Mouse (Mus musculus): ENCODE measurements around the gene Rad9a.

The Rad9a gene

DNA sequence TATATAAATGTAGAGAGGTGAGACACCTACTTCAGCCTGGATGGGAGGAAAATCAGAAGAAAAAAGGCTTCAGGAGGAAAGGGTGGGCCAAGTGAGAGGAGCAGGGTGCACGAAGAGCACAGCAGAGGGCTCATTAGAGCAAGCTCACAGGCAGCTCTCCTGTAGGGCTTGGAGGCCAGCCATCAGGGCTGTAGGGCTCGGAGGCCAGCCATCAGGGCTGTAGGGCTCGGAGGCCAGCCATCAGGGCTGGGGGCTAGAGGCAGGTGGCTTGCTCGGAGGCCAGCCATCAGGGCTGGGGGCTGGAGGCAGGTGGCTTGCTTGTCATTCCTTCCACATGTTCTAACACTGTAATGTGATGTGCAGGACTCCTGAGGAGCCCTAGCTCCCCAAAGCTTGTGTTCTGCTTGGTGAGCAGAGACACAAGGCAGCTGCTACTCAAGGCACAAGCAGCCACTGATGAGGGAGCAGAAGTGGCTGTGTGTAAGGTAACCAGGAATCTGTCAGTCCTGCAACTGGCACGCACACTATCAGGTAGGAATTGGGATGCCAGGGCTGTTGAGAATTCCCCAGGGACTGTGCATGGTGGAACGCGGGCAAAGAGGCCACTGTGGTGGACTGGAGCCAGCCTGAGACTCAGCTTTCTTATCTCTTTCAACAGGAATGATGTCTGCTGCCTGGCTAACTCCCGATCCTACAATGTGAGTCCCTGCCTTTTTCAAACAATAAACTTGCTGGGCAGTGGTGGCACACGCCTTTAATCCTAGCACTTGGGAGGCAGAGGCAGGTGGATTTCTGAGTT is 34.6 kb downstream of the Rad9a start:
- no peak for DNase-seq (ENCODE audit: extremely low read depth, insufficient read length, low spot score)

DNA sequence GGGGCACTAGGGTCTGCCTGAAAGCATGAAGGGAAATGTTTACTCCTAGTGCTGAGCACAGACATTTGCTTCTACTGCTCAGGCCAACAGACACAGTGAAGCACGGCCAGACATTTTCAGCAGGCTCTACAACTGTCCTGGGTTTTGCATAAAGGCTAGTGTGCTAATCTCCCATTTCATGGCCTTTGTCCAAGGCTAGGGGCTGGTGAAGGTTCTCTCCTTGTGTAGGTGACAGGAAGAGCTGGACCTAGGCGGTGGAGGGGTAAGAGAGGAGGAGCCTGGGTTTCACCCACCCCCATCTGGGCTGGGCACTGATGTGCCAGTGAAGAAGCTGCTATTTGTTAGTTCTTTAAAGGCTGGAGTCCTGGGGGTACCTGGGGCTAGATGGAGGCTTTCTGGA is 36.7 kb downstream of the Rad9a start:
- no peak for DNase-seq (ENCODE audit: extremely low read depth, insufficient read length, low spot score)

DNA sequence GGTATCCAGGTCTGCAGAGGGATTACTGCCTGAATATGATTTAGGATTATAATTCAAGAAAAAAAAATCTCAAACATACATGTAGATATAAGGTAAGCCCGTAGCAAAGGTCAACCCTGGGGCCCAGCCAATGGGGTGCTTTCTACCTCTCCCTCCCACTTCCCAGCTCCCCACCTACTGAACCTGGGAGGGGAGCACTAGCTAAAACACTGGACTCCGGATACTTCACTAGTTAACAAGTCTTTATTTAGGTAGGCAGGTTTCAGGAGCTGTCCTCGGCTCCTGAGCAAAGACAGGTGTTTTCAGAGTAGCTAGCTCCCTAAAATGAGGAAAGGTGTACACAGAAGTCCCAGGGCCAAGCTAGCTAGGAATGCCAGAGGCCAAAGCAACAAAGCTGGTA is 37.4 kb downstream of the Rad9a start:
- DNase-seq (ENCODE audit: extremely low read depth, insufficient read length, low spot score): no peak

DNA sequence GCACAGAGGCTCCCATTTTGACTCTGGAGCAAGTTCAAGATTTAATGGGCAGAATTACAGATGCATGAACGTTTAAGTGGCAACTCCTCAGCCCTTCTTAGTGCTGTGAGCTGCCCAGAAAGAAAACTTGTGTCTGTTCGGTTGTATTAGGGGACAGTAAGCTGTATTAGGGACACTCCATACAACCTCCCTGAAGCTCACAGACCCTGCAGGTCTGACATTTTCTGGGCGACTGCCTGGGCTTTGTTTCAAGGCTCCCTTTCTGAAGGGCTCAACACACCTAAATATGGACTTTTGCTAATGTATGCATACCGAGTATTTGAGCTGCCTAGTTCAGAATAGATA is 37.9 kb downstream of the Rad9a start:
- DNase-seq (ENCODE audit: extremely low read depth, insufficient read length, low spot score): no peak

DNA sequence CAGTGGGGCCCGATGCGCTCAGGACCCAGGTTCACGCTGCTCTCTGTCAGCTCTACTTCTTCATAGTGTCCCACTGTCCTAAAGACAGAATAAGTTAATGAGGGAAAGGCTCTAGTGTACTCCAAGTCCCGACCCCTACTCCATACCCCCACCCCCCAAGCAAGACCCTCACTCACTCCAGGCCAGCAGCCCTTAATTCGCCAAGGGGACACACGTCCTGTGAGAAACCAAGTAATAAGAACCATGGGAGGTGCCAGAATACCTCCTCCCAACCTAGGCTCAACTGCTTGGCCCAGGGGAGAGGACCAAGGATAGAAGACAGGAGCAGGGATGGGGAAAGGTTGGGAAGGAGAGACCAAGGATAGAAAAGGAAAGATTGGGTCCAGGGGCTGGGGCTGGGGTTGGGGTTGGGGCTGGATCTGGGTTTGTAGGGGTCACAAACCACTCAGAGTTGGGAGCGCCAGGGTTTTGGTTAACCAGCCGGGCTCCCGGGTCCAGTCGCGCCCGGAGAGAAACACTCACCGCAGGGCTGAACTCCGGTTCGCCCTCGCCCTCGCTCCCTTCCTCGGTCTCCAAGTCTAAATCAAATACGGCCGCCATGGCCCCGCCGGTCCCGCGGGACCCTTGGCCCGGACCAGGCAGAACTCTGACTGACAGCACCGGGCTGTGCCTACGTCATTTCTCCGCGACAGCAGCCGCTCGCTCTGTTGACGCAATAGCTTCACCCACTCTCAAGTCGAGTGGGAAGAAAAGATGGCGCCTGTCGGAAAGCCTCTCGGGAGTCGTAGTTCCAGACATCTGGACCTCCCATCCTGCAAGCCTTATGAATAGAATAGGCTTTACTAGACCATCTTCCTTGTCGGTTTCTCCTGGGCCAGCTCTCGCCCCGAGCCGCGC is 38.6 kb downstream of the Rad9a start, which contains the start of gene Rps6kb2:
Rps6kb2 (minus strand) TSS at position 709 of the 897 bp plus-strand sequence.
- DNase-seq (ENCODE audit: extremely low read depth, insufficient read length, low spot score): peak; percentile 85

DNA sequence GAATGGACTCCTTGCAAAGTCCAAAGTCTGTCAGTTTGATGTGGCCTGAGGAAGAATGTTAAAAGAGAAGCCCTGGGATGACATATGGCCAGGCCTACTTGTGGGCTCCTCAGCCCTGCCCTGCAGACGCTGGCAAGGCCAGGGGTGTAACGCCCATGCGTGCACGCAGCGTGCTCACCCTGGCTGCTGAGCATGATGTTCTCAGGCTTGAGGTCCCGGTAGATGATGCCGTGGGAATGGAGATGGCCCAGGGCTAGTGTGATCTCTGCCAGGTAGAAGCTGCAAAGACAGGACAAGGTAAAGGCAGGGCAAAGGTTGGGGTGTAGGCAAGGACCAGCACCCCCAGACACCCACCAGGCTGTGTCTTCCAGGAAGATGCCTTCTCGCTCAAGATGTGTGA is 42.4 kb downstream of the Rad9a start:
- DNase-seq (ENCODE audit: extremely low read depth, insufficient read length, low spot score): no peak

DNA sequence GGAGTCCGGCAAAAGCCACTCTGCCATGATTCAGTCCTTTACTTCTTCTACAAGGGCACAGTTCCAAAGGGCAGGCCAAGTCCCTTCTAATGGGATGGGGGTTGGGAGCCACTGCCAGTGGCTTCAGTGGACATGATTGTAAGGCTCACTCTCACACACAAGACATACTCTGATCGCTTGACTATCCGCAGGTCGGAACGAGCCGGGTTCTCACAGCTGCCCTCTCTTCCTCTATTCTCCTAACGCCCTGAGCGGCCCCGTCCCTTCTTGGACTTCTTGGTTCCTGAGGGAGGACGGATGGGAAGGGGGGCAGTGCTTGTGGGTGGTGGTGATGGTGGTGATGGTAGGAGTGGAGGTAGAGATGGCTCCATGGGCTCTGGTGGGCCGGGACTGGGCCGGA is 44.7 kb downstream of the Rad9a start:
- DNase-seq (ENCODE audit: extremely low read depth, insufficient read length, low spot score): no peak

DNA sequence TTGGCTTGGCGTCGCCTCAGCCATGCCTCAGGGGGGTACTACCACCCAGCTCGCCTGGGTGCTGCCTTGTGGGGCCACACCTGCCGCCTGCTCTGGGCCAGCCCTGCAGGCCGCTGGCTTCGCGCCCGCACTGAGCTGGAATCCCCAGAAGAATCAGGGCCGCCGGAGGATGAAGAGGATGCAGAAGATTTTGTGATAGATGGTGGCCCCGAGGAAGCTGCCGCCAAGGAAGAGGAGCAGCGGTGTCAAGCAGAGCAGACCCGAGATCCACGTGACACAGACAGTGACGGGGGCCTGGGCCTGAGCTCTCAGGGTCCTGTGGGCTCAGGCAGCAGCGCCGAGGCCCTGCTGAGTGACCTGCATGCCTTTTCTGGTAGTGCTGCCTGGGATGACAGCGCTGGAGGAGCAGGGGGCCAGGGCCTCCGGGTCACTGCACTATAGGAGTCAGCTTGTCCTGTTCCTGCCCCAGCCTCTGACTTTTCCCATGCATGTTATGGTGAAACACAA is 45.3 kb downstream of the Rad9a start:
- no peak for DNase-seq (ENCODE audit: extremely low read depth, insufficient read length, low spot score)

DNA sequence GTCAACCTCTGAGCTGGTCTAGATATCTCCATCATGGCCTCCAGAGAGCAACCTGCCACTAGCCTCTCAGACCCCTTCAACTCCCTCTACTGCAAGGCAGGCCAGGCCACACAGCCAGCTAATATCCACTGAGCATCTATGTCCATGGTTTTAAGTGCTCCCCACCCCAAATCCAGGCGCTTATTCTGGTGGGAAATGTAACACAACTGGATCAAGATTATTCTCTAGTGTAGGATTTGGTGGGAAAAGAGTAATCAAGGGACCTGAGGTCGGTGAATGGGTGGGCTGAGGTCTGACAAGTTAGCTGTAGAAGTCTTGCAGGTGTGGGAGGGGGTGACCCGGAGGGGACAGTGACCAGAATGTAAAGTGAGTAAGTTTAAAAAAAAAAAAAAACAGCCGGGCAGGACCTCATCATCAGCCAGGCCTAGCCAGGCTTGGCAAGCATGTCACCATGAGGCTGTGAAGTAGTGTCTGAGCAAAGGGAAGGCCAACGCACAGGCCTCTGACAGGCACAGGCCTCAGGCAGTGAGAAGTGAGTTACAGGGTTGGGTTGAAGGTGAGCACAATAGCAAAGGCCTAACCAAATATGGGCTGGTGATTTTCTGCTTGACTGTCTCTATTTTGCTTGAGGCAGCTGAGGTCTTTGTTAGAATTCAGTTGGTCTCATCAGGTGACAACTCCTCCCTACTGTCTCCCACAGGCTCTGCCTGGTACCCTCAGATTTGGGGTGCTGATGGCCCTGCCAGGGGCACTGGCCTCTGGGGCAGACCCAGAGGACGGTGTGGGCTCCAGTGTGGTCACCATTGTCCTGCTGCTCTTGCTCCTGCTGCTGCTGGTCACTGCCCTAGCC is 46.0 kb downstream of the Rad9a start:
- no peak for DNase-seq (ENCODE audit: extremely low read depth, insufficient read length, low spot score)

DNA sequence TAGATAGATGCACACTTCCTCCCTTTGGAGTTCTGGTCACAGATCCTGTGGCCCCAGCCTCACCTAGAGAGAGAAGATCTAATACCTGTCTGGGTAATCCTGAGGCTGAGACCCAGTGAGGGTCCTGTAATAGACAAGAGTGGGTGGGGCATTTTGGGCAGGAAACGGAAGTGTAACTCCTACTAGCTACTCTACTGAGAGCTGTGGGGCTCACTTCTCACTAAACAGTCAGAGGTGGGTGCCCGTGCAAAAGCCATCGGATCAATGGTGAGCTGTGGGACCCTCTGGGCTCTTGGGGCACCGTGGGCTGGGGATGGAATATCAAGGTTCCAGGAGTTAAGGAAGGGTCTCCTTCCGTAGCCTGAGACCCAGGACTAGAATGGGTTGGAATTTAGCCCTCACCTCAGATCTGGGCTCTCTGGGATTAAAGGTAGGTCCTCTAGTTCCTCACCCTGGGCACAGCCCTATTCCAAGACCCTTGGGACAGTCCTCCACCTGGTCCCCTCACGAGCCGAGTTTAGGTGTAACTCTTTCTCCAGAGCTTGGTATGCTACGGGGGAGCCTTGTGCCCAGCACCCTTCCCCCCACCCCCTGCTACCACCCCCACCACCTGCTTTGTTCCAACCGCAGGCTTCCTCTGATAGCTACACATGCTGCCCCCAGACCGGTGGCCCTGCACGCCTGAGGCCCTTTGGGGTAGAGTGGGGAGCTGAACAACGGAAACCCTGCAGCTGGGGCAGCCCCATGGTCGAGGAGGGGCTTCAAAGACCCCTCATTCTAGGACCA is 46.8 kb downstream of the Rad9a start:
- DNase-seq (ENCODE audit: extremely low read depth, insufficient read length, low spot score): no peak

DNA sequence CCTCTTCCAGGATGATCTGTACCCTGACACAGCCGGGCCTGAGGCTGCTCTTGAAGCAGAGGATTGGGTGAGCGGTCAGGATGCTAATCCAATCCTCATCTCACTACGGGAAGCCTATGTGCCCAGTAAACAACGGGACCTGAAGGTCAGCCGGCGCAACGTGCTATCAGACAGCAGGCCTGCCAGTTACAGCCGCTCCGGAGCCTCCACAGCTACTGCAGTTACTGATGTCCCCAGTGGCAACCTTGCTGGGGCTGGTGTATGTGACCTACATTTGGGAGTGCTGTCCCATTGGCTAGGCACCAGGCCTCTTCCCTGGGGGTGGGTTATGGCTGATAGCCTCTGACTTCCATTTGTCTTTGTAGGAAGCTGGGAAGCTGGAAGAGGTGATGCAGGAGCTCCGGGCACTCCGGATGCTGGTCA is 48.2 kb downstream of the Rad9a start, which contains the start of gene Ptprcap:
Ptprcap (plus strand) TSS at position 373 of the 423 bp plus-strand sequence.
- no peak for DNase-seq (ENCODE audit: extremely low read depth, insufficient read length, low spot score)

DNA sequence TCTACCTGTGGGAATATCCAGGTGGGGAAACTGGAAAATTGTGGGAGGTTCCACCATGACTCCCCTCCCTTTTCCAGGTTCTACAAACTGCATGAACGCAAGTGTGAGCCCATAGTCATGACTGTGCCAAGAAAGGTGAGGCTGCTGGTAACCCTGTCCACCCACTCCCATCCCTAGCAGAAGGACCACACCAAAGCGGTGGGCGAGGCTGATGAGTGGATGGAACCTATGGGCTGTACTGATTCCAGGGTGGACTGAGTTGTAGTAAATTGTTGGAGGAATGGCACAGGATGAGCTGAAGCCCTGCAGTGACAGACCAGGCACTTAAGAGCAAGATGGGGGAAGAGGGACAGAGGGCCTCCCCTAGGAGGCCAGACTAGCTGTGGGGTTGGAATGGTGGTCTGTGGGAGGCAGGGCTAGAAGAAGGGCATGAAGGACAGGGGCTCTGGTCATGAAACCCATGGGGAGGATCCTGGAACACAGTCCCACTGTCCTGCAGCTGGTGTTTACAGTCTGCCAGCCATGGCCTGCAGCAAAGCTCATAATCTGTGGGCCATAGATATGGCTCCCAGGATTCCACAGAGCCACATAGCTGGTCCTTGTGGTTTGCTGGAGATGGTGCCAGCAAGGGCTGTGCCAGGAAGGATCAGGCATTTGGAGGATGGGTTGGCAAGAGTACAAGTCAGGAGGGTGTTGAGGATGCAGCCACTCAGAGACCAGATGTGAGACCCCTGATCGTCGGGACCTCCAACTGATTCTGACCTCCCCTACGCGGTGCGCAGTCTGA is 48.8 kb downstream of the Rad9a start:
- DNase-seq (ENCODE audit: extremely low read depth, insufficient read length, low spot score): no peak

DNA sequence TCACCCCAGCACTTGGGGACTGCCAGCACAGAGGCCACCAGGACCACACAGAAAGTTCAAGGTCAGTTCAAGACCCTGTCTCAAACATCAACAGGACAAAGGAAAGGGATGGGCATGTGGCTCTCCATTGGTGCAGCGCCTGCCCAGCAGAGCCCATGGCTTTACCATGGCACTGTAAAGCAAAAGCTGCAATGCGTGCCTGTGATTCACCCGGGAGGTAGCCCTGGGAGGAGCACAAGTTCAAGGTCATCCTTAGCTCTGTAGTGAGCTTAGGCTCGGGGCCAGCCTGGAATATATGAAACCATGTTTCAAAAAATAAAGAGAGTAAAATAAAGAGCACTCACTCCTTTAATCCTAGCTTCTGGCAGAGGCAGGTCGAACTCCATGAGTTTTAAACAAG is 49.6 kb downstream of the Rad9a start:
- no peak for DNase-seq (ENCODE audit: extremely low read depth, insufficient read length, low spot score)

DNA sequence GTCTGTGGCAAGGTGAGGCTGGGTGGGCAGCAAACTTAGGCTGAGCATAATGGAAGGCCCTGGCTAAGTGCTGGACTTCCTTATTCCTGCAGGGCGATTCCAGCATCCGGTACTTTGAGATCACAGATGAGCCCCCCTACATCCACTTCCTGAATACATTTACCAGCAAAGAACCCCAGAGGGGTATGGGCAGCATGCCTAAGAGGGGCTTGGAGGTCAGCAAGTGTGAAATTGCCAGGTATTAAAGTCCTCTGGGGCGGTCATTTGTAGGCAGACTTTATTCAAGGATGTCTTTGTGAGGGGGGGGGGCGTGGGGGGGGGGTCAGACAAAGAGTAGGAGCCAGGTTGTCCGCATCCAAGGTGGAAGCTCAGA is 50.0 kb downstream of the Rad9a start:
- no peak for DNase-seq (ENCODE audit: extremely low read depth, insufficient read length, low spot score)

DNA sequence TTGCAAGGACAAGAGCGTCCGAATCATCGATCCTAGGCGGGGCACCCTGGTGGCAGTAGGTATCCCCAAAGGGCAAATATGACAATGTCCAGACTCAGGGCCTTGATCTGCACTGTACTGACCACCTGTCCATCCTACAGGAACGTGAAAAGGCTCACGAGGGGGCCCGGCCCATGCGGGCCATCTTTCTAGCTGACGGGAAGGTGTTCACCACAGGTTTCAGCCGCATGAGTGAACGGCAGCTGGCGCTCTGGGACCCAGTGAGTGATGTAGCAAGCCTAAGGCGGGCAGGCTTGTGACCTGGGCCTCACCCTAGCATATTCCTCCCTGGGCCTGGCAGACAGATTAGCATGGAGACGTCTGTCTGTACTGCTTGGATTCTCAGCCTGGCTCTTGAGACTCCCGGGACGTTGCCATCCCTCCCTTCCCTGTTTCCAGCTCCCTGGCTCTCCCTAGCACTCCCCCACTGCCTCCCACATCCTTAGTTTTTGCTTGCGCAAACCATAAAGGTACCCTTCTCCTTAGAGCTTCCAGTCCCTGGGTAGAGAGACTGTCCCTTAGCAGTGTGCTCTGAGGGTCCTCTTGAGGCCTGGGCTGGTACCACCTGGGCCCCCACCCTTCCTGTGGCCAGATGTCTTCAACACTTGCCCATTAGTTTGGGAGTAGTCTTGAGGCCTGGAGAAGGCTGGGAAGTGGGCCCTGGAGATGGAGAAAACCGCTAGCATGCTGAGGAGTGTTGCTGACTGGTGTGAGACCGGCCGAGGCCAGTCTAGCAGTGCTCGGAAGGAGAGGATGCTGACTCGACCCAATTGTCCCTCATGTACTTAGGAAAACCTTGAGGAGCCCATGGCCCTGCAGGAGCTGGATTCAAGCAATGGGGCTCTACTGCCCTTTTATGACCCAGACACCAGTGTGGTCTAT is 50.6 kb downstream of the Rad9a start:
- no peak for DNase-seq (ENCODE audit: extremely low read depth, insufficient read length, low spot score)

DNA sequence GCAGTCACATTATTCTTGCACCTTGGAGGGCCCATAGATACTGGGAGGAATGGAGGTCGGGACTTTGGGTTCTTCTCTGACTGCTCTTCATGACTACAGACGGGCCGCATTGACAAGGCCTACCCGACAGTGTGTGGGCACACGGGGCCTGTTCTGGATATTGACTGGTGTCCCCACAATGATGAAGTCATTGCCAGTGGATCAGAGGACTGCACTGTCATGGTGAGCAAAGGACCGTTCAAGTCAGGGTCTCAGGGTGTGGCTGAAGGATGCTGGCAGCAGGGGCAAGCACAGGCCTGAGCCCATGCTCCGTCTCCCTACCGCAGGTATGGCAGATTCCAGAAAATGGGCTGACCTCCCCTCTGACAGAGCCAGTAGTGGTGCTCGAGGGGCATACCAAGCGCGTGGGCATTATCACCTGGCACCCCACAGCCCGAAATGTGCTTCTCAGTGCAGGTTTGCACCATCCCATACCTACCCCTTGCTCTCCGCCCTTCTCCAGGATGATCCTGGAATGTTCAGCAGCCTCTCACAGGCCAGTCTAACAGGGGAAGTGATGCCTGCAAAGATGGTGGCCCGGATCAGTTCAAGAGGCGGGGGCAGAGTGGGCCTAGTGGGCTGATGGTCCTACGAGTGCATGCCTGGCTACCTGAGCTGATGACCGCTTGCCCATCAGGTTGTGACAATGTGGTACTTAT is 51.5 kb downstream of the Rad9a start:
- no peak for DNase-seq (ENCODE audit: extremely low read depth, insufficient read length, low spot score)

DNA sequence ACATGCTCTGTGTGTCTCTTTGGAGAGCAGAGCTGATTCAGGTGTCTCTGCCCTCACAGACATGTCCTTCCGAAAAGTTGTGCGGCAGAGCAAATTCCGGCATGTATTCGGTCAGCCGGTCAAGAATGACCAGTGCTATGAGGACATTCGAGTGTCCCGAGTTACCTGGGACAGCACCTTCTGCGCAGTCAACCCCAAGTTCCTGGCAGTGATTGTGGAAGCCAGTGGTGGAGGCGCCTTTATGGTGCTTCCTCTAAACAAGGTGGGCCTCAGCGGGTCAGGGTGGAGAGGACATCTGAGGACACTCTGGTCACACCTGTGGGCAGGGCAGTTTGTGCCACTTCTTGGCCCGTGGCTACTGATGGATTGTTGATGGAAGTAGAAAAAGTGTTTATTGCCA is 52.2 kb downstream of the Rad9a start:
- no peak for DNase-seq (ENCODE audit: extremely low read depth, insufficient read length, low spot score)

DNA sequence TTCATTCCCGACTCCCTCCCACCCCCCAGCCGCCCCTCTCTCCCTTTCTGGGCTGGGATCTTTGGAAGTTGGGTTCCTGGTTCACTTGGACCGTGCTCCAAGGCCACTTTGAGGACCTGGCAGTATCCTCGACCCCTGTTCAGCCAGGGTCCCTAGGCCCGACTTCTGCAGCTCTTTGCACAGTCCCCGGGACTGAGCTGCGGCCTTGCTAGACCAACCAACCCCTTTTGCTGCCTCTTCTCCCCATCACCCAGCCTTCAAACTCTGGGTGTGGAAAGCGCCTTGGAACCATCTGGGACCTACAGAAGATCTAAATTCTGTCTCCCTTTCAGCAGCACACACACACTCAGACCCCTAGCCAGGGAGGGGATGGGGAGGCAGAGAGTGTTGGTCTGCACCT is 52.6 kb downstream of the Rad9a start:
- no peak for DNase-seq (ENCODE audit: extremely low read depth, insufficient read length, low spot score)

Data from 3134 (cell line).